8 mouse cellular contexts compared by ENCODE assay signal in the genomic region with DNA sequence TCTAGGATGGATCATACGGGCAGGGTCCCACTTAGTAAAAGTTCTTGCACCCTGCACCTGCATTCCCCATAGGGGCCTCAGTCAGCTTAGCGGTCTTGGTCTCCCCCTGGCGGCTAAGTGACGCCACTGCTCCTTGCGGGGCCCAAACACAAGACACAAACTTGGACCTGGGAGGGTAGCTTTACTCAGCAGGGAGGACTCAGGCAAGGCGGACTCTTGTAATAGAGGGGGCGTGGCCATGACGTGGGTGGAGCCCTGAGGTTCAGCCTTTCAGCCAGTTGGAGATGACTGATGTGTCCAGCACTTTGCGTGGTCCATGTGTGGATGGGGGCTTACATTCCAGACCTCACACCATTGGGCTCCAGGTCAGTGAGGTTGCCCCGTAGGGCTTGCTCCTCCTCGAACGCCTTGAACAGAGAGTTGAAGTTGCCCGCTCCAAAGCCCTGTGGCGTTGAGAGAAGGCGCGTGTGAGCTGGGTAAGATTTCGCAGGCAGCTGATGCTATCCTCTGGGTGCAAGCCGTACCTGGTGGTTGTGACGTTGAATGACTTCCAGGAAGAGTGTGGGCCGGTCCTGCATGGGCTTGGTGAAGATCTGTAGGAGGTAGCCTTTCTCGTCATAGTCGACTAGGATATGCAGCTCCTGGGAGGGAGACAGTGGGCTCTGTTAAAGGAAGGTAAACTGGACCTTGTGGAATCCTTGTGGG. TPM values are rescaled to one million over a fixed set of nuclear protein-coding genes. Genes with fewer than 3 reads are reported as not detected.
DNase-seq lines count a peak whose midpoint lies in the region; ATAC-seq and TF ChIP-seq lines count a peak whose summit lies in the region.

No protein-coding gene starts in this region.

- intact Hi-C loops in heart, postnatal 36 days (cut with DNase I): loop anchor here (1.0 to 5.0 kb wide), 5 partner anchors 21 to 204 kb away; no protein-coding TSS in a partner anchor

- H3K9ac ChIP-seq in MEL (ENCODE audit: control insufficient read depth, low read depth, low read length, poor library complexity, severe bottlenecking): no peak overlapping the region
- H3K9ac ChIP-seq in forebrain, postnatal 0 days: no peak overlapping the region
- H3K9ac ChIP-seq in lung, embryonic 14.5 days: no peak overlapping the region

- no peak; the same call in none of the 2 replicates for TF ChIP-seq RAD21 in MEL (IDR thresholded peaks at IDR 0.05; ENCODE audit: low read depth, low read length)

- H3K9me3 ChIP-seq in MEL (replicated peaks; ENCODE audit: insufficient read depth, low read length): no peaks in the 10 kb centered on the region
- no peaks in the 10 kb centered on the region for H3K9me3 ChIP-seq in forebrain, postnatal 0 days (ENCODE audit: low read length)
- no peaks in the 10 kb centered on the region for H3K9me3 ChIP-seq in lung, embryonic 14.5 days (ENCODE audit: low read depth, low read length)

- WGBS in cerebellum, adult 2 months: 14% methylated on average over 22 of the region's 22 CpGs
- WGBS in forebrain, postnatal 0 days: 14% methylated on average over 22 of the region's 22 CpGs
- 8% methylated on average over 22 of the region's 22 CpGs for WGBS in lung, embryonic 14.5 days
- WGBS in olfactory bulb, adult 2 months: 11% methylated on average over 22 of the region's 22 CpGs
- 38% methylated on average over 22 of the region's 22 CpGs for WGBS in thymus, adult 2 months

- TF ChIP-seq POLR2A in MEL (IDR thresholded peaks at IDR 0.05; ENCODE audit: control insufficient read depth in 1 of 2, insufficient read depth in 1 of 2, low read depth in 1 of 2, low read length in 2 of 2, poor library complexity in 1 of 2): no peak
- no peak for TF ChIP-seq POLR2A in cerebellum, adult 2 months (IDR thresholded peaks at IDR 0.05; ENCODE audit: borderline replicate concordance, insufficient read depth, low read length)
- no peak for TF ChIP-seq POLR2A in olfactory bulb, adult 2 months (IDR thresholded peaks at IDR 0.05; ENCODE audit: insufficient read depth, low read depth, low read length)
- TF ChIP-seq POLR2A in thymus, adult 2 months (IDR thresholded peaks at IDR 0.05; ENCODE audit: control insufficient read depth, extremely low read depth, insufficient read depth, low read length, poor library complexity): no peak

- no peaks in the 10 kb centered on the region for H3K36me3 ChIP-seq in MEL (ENCODE audit: control insufficient read depth in 1 of 2, insufficient read depth in 2 of 2, low read length in 2 of 2)
- peaks cover 7% of the 10 kb centered on the region; the same call in 1 of the 2 replicates for H3K36me3 ChIP-seq in forebrain, postnatal 0 days (ENCODE audit: insufficient read depth)
- H3K36me3 ChIP-seq in lung, embryonic 14.5 days (ENCODE audit: insufficient read depth): peaks cover 12% of the 10 kb centered on the region; the same call in 1 of the 2 replicates
- H3K36me3 ChIP-seq in thymus, adult 2 months (ENCODE audit: control insufficient read depth, insufficient read depth, low read length): peaks cover 2% of the 10 kb centered on the region

- peak; percentile 91 for DNase-seq in MEL (ENCODE audit: low read depth, low spot score)
- peak; percentile 68 to 82 for DNase-seq in cerebellum, adult 2 months
- DNase-seq in forebrain, postnatal 0 days: peak; percentile 87
- DNase-seq in heart, postnatal 36 days: peak; percentile 82 to 87
- DNase-seq in layer of hippocampus, adult 2 months (ENCODE audit: low spot score in 2 of 2): peak; percentile 74 to 86
- DNase-seq in lung, embryonic 14.5 days: peak; percentile 94
- peak; percentile 91 for DNase-seq in thymus, adult 2 months

- TF ChIP-seq EP300 in MEL (IDR thresholded peaks at IDR 0.05; ENCODE audit: low read depth in 1 of 2, low read length in 2 of 2): no peak

- no peaks in the 10 kb centered on the region for H3K79me2 ChIP-seq in MEL (ENCODE audit: control insufficient read depth, insufficient read depth, low read length, poor library complexity)

- peak overlapping the region; percentile 32; the same call in 1 of the 2 replicates for H3K4me2 ChIP-seq in forebrain, postnatal 0 days (ENCODE audit: low read depth)
- peak overlapping the region; percentile 59 for H3K4me2 ChIP-seq in lung, embryonic 14.5 days

- no peaks in the 10 kb centered on the region for H3K4me1 ChIP-seq in MEL (ENCODE audit: control insufficient read depth in 1 of 2, insufficient read depth in 2 of 2, low read length in 2 of 2)
- H3K4me1 ChIP-seq in cerebellum, adult 2 months (ENCODE audit: control insufficient read depth, insufficient read depth, low read length): 0 out of 2 replicates have a peak, but pooled peaks cover 4% of the 10 kb centered on the region
- no peaks in the 10 kb centered on the region for H3K4me1 ChIP-seq in forebrain, postnatal 0 days (ENCODE audit: insufficient read depth)
- no peaks in the 10 kb centered on the region for H3K4me1 ChIP-seq in lung, embryonic 14.5 days (ENCODE audit: insufficient read depth)
- H3K4me1 ChIP-seq in olfactory bulb, adult 2 months (ENCODE audit: control insufficient read depth, insufficient read depth, low read length): peaks cover 16% of the 10 kb centered on the region
- H3K4me1 ChIP-seq in thymus, adult 2 months (replicated peaks; ENCODE audit: control insufficient read depth, insufficient read depth, low read length): peaks cover 20% of the 10 kb centered on the region

- H3K27ac ChIP-seq in MEL (ENCODE audit: control insufficient read depth, low read depth, low read length): no peak overlapping the region
- H3K27ac ChIP-seq in cerebellum, adult 2 months (ENCODE audit: insufficient read depth, low read length): no peak overlapping the region
- H3K27ac ChIP-seq in forebrain, postnatal 0 days (ENCODE audit: low read depth, low read length): no peak overlapping the region
- H3K27ac ChIP-seq in layer of hippocampus, adult 2 months: no peak overlapping the region
- H3K27ac ChIP-seq in lung, embryonic 14.5 days (ENCODE audit: low read depth): no peak overlapping the region
- no peak overlapping the region for H3K27ac ChIP-seq in olfactory bulb, adult 2 months (ENCODE audit: insufficient read depth, low read depth, low read length)
- no peak overlapping the region for H3K27ac ChIP-seq in thymus, adult 2 months (ENCODE audit: control insufficient read depth, insufficient read depth, low read length)

- H3K27me3 ChIP-seq in MEL (ENCODE audit: control insufficient read depth in 1 of 2, insufficient read depth in 2 of 2, low read length in 2 of 2): no peaks in the 10 kb centered on the region; a peak in 1 of 4 replicates
- no peaks in the 10 kb centered on the region for H3K27me3 ChIP-seq in cerebellum, adult 2 months (ENCODE audit: control insufficient read depth, insufficient read depth, low read length)
- no peaks in the 10 kb centered on the region for H3K27me3 ChIP-seq in forebrain, postnatal 0 days (ENCODE audit: insufficient read depth, low read length)
- H3K27me3 ChIP-seq in lung, embryonic 14.5 days (ENCODE audit: insufficient read depth, low read length): no peaks in the 10 kb centered on the region
- no peaks in the 10 kb centered on the region for H3K27me3 ChIP-seq in thymus, adult 2 months (ENCODE audit: control insufficient read depth, insufficient read depth, low read length)

- TF ChIP-seq CTCF in MEL (IDR thresholded peaks at IDR 0.05 in 2 of 3, conservative IDR thresholded peaks at IDR 0.05 in 1 of 3; ENCODE audit: control insufficient read depth in 1 of 3, insufficient read depth in 1 of 3, low read depth in 2 of 3, low read length in 3 of 3, poor library complexity in 1 of 3, severe bottlenecking in 1 of 3): peak; percentile 96 to 100 (median 99)
- peak; percentile 98 for TF ChIP-seq CTCF in cerebellum, adult 2 months (IDR thresholded peaks at IDR 0.05; ENCODE audit: borderline replicate concordance, insufficient read depth, low read depth, low read length)
- TF ChIP-seq CTCF in forebrain, postnatal 0 days (IDR thresholded peaks at IDR 0.05; ENCODE audit: low read depth): peak; percentile 99
- TF ChIP-seq CTCF in layer of hippocampus, adult 2 months (conservative IDR thresholded peaks at IDR 0.05): peak; percentile 100
- peak; percentile 99 for TF ChIP-seq CTCF in lung, embryonic 14.5 days (IDR thresholded peaks at IDR 0.05; ENCODE audit: low read depth)
- TF ChIP-seq CTCF in olfactory bulb, adult 2 months (IDR thresholded peaks at IDR 0.05; ENCODE audit: insufficient read depth, low read depth, low read length): peak; percentile 92
- TF ChIP-seq CTCF in thymus, adult 2 months (IDR thresholded peaks at IDR 0.05; ENCODE audit: borderline replicate concordance, control insufficient read depth, extremely low read depth, insufficient read depth, low read length, poor library complexity): peak; percentile 98

- peak overlapping the region; percentile 7 to 37; a peak in 2 of 4 replicates for H3K4me3 ChIP-seq in MEL (ENCODE audit: control insufficient read depth in 1 of 2, insufficient read depth in 1 of 2, low read depth in 2 of 2, low read length in 2 of 2)
- no peak overlapping the region for H3K4me3 ChIP-seq in cerebellum, adult 2 months (replicated peaks; ENCODE audit: insufficient read depth, low read depth, low read length)
- H3K4me3 ChIP-seq in forebrain, postnatal 0 days (ENCODE audit: low read depth, low read length): no peak overlapping the region
- no peak overlapping the region for H3K4me3 ChIP-seq in layer of hippocampus, adult 2 months
- peak overlapping the region; percentile 15 for H3K4me3 ChIP-seq in lung, embryonic 14.5 days (ENCODE audit: low read depth, low read length)
- H3K4me3 ChIP-seq in olfactory bulb, adult 2 months (ENCODE audit: insufficient read depth, low read depth, low read length): no peak overlapping the region
- H3K4me3 ChIP-seq in thymus, adult 2 months (ENCODE audit: control insufficient read depth, insufficient read depth, low read length): no peak overlapping the region

- peak; percentile 83 for ATAC-seq in forebrain, postnatal 0 days
- ATAC-seq in lung, embryonic 14.5 days (ENCODE audit: insufficient read depth): peak; percentile 85

RNA-seq across cellular contexts. Expression of gene Psmd9, which starts 2.6 kb away (rescaled TPM):
- 28.4 and 32.0 TPM in 2 replicates for total RNA-seq in MEL (2012; rRNA removed)
- polyA plus RNA-seq in MEL (2012; ENCODE audit: insufficient read depth in 1 of 2, insufficient read length in 2 of 2, low read depth in 1 of 2, low replicate concordance in 2 of 2, missing spikeins in 1 of 2): 10 to 100 TPM in 1 of 2 experiments, not detected in 1; 54.6 TPM
- 28.4 and 29.9 TPM in 2 replicates for polyA plus RNA-seq in cerebellum, adult 2 months (2012; rRNA removed)
- 37.4 and 39.5 TPM in 2 replicates for total RNA-seq in forebrain, postnatal 0 days (2014; rRNA removed)
- 72.3 and 79.4 TPM in 2 replicates for polyA plus RNA-seq in forebrain, postnatal 0 days (2015; fragmentation: Nextera tagmentation; extraction: Ambion mirVana)
- 10 to 100 TPM; 14.1 to 18.3 TPM for total RNA-seq in heart, postnatal 36 days (2021)
- 10 to 100 TPM; 27.8 to 30.4 TPM for total RNA-seq in layer of hippocampus, adult 2 months (2021)
- polyA plus RNA-seq in lung, embryonic 14.5 days (2014; fragmentation: Nextera tagmentation; extraction: Ambion mirVana): 70.9 and 81.7 TPM in 2 replicates
- not detected in 2 replicates for polyA plus RNA-seq in olfactory bulb, adult 2 months (2012; ENCODE audit: insufficient read depth, insufficient read length, low replicate concordance, missing spikeins)
- polyA plus RNA-seq in thymus, adult 2 months (2012; rRNA removed): 32.7 and 34.7 TPM in 2 replicates

RNA-seq across cellular contexts. Expression of gene Hpd, which starts 10.7 kb away (rescaled TPM):
- total RNA-seq in MEL (2012; rRNA removed): not detected in 2 replicates
- not detected for polyA plus RNA-seq in MEL (2012; ENCODE audit: insufficient read depth in 1 of 2, insufficient read length in 2 of 2, low read depth in 1 of 2, low replicate concordance in 2 of 2, missing spikeins in 1 of 2)
- polyA plus RNA-seq in cerebellum, adult 2 months (2012; rRNA removed): not detected in 2 replicates
- not detected in 2 replicates for total RNA-seq in forebrain, postnatal 0 days (2014; rRNA removed)
- polyA plus RNA-seq in forebrain, postnatal 0 days (2015; fragmentation: Nextera tagmentation; extraction: Ambion mirVana): not detected in 2 replicates
- not detected for total RNA-seq in heart, postnatal 36 days (2021)
- total RNA-seq in layer of hippocampus, adult 2 months (2021): not detected
- polyA plus RNA-seq in lung, embryonic 14.5 days (2014; fragmentation: Nextera tagmentation; extraction: Ambion mirVana): not detected in 2 replicates
- not detected in 2 replicates for polyA plus RNA-seq in olfactory bulb, adult 2 months (2012; ENCODE audit: insufficient read depth, insufficient read length, low replicate concordance, missing spikeins)
- polyA plus RNA-seq in thymus, adult 2 months (2012; rRNA removed): 1.5 and 6.0 TPM in 2 replicates

RNA-seq across cellular contexts. Expression of gene Setd1b, which starts 29.8 kb away (rescaled TPM):
- total RNA-seq in MEL (2012; rRNA removed): 3.0 and 4.1 TPM in 2 replicates
- 10 to 100 TPM in 1 of 2 experiments, not detected in 1; 23.5 TPM for polyA plus RNA-seq in MEL (2012; ENCODE audit: insufficient read depth in 1 of 2, insufficient read length in 2 of 2, low read depth in 1 of 2, low replicate concordance in 2 of 2, missing spikeins in 1 of 2)
- 14.9 and 17.0 TPM in 2 replicates for polyA plus RNA-seq in cerebellum, adult 2 months (2012; rRNA removed)
- total RNA-seq in forebrain, postnatal 0 days (2014; rRNA removed): 3.9 and 5.6 TPM in 2 replicates
- polyA plus RNA-seq in forebrain, postnatal 0 days (2015; fragmentation: Nextera tagmentation; extraction: Ambion mirVana): 5.1 and 7.6 TPM in 2 replicates
- 10 to 100 TPM; 18.5 to 21.5 TPM for total RNA-seq in heart, postnatal 36 days (2021)
- 10 to 100 TPM; 31.2 to 39.4 TPM for total RNA-seq in layer of hippocampus, adult 2 months (2021)
- 11.5 and 12.1 TPM in 2 replicates for polyA plus RNA-seq in lung, embryonic 14.5 days (2014; fragmentation: Nextera tagmentation; extraction: Ambion mirVana)
- not detected in 2 replicates for polyA plus RNA-seq in olfactory bulb, adult 2 months (2012; ENCODE audit: insufficient read depth, insufficient read length, low replicate concordance, missing spikeins)
- polyA plus RNA-seq in thymus, adult 2 months (2012; rRNA removed): 45.5 and 66.9 TPM in 2 replicates

RNA-seq across cellular contexts. Expression of gene Rhof, which starts 39.3 kb away (rescaled TPM):
- 2.5 and 4.1 TPM in 2 replicates for total RNA-seq in MEL (2012; rRNA removed)
- polyA plus RNA-seq in MEL (2012; ENCODE audit: insufficient read depth in 1 of 2, insufficient read length in 2 of 2, low read depth in 1 of 2, low replicate concordance in 2 of 2, missing spikeins in 1 of 2): 10 to 100 TPM in 1 of 2 experiments, not detected in 1; 10.4 TPM
- 27.0 and 32.3 TPM in 2 replicates for polyA plus RNA-seq in cerebellum, adult 2 months (2012; rRNA removed)
- total RNA-seq in forebrain, postnatal 0 days (2014; rRNA removed): 25.3 and 27.0 TPM in 2 replicates
- polyA plus RNA-seq in forebrain, postnatal 0 days (2015; fragmentation: Nextera tagmentation; extraction: Ambion mirVana): 36.9 and 38.7 TPM in 2 replicates
- total RNA-seq in heart, postnatal 36 days (2021): under 1 TPM; 0.44 to 0.68 TPM
- 10 to 100 TPM; 43.3 to 46.3 TPM for total RNA-seq in layer of hippocampus, adult 2 months (2021)
- 2.4 and 2.5 TPM in 2 replicates for polyA plus RNA-seq in lung, embryonic 14.5 days (2014; fragmentation: Nextera tagmentation; extraction: Ambion mirVana)
- polyA plus RNA-seq in olfactory bulb, adult 2 months (2012; ENCODE audit: insufficient read depth, insufficient read length, low replicate concordance, missing spikeins): not detected in 2 replicates
- polyA plus RNA-seq in thymus, adult 2 months (2012; rRNA removed): 45.1 and 51.9 TPM in 2 replicates

Comparison
In these comparisons a context has a peak if more than half of its experiments do, and no peak if none do; other contexts are left out.
1. H3K4me3 ChIP-seq: peak in MEL (2 of 2) and lung, embryonic 14.5 days (single experiment); none in cerebellum, adult 2 months (single experiment), forebrain, postnatal 0 days (single experiment), layer of hippocampus, adult 2 months (single experiment), olfactory bulb, adult 2 months (single experiment) and thymus, adult 2 months (single experiment).
2. Peak in every context shown above with its lines, with median percentiles within 50 percentile points of each other: DNase-seq and CTCF ChIP-seq.